Mouse (Mus musculus) liver, embryonic 12.5 days (tissue): ENCODE data around the gene Bdkrb2. TPM values are rescaled to one million over a fixed set of nuclear protein-coding genes. Genes with fewer than 3 reads are reported as not detected.

ENCODE experiments used
- ATAC-seq: fragments of 200-750 bp; cut with Nextera tagmentation; 2 replicates; pipeline ENCODE4 v1.8.0; 2017; ENCODE audit warnings: moderate number of reproducible peaks, mild to moderate bottlenecking, moderate library complexity
- H3K27ac ChIP-seq: fragments of 300-500 bp; sonication (generic); 2 replicates; pipeline ENCODE4 v1.5.1; 2016; ENCODE audit warnings: mild to moderate bottlenecking
- H3K27me3 ChIP-seq: fragments of 300-500 bp; sonication (generic); replicated peaks from 2 replicates; pipeline ENCODE4 v1.6.1; 2016; ENCODE audit warnings: mild to moderate bottlenecking, moderate library complexity
- H3K36me3 ChIP-seq: fragments of 300-500 bp; sonication (generic); 2 replicates; pipeline ENCODE4 v1.6.1; 2016; ENCODE audit warnings: mild to moderate bottlenecking, moderate library complexity
- H3K4me1 ChIP-seq: fragments of 300-500 bp; sonication (generic); 2 replicates; pipeline ENCODE4 v1.6.1; 2016
- H3K4me2 ChIP-seq: fragments of 300-500 bp; sonication (generic); 2 replicates; pipeline ENCODE4 v1.6.1; 2016; ENCODE audit warnings: mild to moderate bottlenecking, moderate library complexity
- H3K4me3 ChIP-seq: fragments of 300-500 bp; sonication (generic); 2 replicates; pipeline ENCODE4 v1.5.1; 2016; ENCODE audit warnings: mild to moderate bottlenecking, moderate library complexity
- H3K9ac ChIP-seq: fragments of 300-500 bp; sonication (generic); 2 replicates; pipeline ENCODE4 v1.6.1; 2016; ENCODE audit warnings: mild to moderate bottlenecking, moderate library complexity
- H3K9me3 ChIP-seq: fragments of 300-500 bp; sonication (generic); replicated peaks from 2 replicates; pipeline ENCODE4 v1.6.1; 2016; ENCODE audit warnings: mild to moderate bottlenecking, moderate library complexity
- WGBS: fragments of 180-500 bp; shearing (Covaris S2); methylation state at CpG from one replicate; pipeline ENCODE4 v1.1.7; 2016; ENCODE audit not compliant: insufficient replicate concordance; 5-methylcytosine and 5-hydroxymethylcytosine counted together
- polyA plus RNA-seq: library from polyadenylated mRNA; unstranded; fragments of >200 nt; fragmentation: Nextera tagmentation; extraction: Ambion mirVana; gene quantifications from 2 replicates; pipeline ENCODE4 v1.2.1, GENCODE M21; 2016

The Bdkrb2 gene
- polyA plus RNA-seq, 1 experiment from 2014 or later = not detected

GRCm38 (mm10) chr12:105535968-105536760, 26.9 kb upstream of the Bdkrb2 start:
- Histone ChIP-seq H3K27me3 (no peaks in the 10 kb centered on the region), H3K4me2 (no peak overlapping the region), H3K36me3 (no peaks in the 10 kb centered on the region), H3K27ac (no peak overlapping the region), H3K9me3 (no peaks in the 10 kb centered on the region), H3K9ac (no peak overlapping the region), H3K4me3 (no peak overlapping the region), H3K4me1 (peaks cover 7% of the 10 kb centered on the region; the same call in 1 of the 2 replicates)
- WGBS = 34% methylated on average over 13 of the region's 13 CpGs
- ATAC-seq = no peak

DNA sequence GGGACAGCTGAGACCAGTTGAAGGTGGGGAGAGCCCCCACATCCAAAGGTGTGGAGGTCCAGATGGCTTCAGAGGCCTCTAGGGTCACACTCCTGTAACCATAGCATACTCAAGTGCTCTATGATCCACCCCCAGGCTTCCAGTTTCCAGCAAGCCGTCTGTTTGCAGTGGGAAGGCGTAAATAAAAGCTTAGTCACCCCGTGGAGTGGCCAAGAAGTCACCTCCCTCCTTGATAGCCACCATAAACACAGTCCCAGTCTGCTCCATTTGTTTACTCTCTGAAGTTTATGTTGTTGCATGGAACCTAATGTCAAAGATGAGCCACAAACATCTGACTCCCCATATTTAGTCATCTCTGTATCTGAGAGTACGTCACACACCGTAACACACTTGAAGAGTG, 25.9 kb upstream of the Bdkrb2 start:
- 48% methylated on average over 5 of the region's 5 CpGs for WGBS
- Histone ChIP-seq H3K4me3 (no peak overlapping the region), H3K9me3 (no peaks in the 10 kb centered on the region), H3K9ac (no peak overlapping the region), H3K27me3 (no peaks in the 10 kb centered on the region), H3K4me2 (no peak overlapping the region), H3K4me1 (peaks cover 7% of the 10 kb centered on the region; the same call in 1 of the 2 replicates), H3K27ac (no peak overlapping the region), H3K36me3 (no peaks in the 10 kb centered on the region)
- ATAC-seq = no peak

GRCm38 (mm10) chr12:105539649-105540048, 23.4 kb upstream of the Bdkrb2 start:
- Histone ChIP-seq H3K36me3 (no peaks in the 10 kb centered on the region), H3K9ac (no peak overlapping the region), H3K27ac (no peak overlapping the region), H3K4me3 (no peak overlapping the region), H3K4me1 (peaks cover 7% of the 10 kb centered on the region; the same call in 1 of the 2 replicates), H3K9me3 (no peaks in the 10 kb centered on the region), H3K4me2 (no peak overlapping the region), H3K27me3 (no peaks in the 10 kb centered on the region)
- 43% methylated on average over 10 of the region's 10 CpGs for WGBS
- no peak for ATAC-seq

DNA sequence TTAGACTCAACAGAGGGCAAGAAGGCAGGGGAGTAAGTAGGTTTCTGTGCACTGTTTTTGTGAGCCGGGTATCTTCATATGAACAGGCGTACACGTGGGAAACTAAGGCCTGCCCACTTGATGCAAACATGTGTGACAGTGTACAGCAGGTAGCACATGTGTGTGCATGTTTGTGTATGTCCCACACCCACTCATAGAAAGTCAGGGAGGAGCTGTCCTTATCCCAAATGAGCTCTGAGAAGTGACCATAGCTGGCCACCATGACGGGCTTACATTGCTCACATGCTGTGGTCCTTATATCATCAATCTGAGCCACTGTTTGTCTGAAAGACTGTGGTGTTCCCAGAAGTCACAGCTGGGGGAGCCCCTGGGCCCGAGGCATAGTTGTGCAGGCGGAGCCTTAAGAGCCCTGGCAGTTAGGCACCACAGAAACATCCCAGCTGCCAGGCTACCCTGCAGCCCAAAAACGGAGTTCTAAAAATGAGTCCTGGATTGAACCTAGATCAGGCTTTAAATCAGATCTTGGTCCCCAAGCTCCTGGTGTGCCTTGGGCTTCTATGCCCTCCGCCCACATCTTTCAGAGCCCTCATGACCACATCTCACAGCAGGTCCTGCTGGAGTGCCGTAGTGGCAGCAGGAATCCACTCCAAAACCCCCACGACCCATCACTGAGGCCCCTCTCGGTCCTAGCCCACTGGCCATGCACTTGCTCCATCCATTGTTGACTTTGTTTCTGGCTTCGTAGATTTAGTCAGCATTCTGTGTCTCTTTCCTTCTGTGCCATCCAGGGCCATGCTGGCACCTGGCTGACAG, 21.2 kb upstream of the Bdkrb2 start:
- WGBS = 66% methylated on average over 12 of the region's 12 CpGs
- H3K9me3 ChIP-seq = no peaks in the 10 kb centered on the region

GRCm38 (mm10) chr12:105542513-105542912, 20.5 kb upstream of the Bdkrb2 start:
- Histone ChIP-seq H3K4me1 (no peaks in the 10 kb centered on the region), H3K4me3 (no peak overlapping the region), H3K9ac (no peak overlapping the region), H3K4me2 (no peak overlapping the region), H3K27me3 (no peaks in the 10 kb centered on the region), H3K36me3 (no peaks in the 10 kb centered on the region), H3K27ac (no peak overlapping the region), H3K9me3 (no peaks in the 10 kb centered on the region)
- no peak for ATAC-seq
- WGBS = 54% methylated on average over 3 of the region's 3 CpGs

More for the DNA sequence above, 21.2 kb upstream of the Bdkrb2 start:
- Histone ChIP-seq H3K4me3 (no peak overlapping the region), H3K9ac (no peak overlapping the region), H3K27me3 (no peaks in the 10 kb centered on the region), H3K4me1 (no peaks in the 10 kb centered on the region), H3K4me2 (no peak overlapping the region), H3K36me3 (no peaks in the 10 kb centered on the region), H3K27ac (no peak overlapping the region)
- no peak for ATAC-seq

- no peaks in the 10 kb centered on the region for H3K27me3 ChIP-seq
Measured at GRCm38 (mm10) chr12:105543176-105543575, 19.9 kb upstream of the Bdkrb2 start.

GRCm38 (mm10) chr12:105543751-105544150, 19.3 kb upstream of the Bdkrb2 start:
- H3K27ac ChIP-seq = no peak overlapping the region
- H3K4me1 ChIP-seq = no peaks in the 10 kb centered on the region
- H3K36me3 ChIP-seq = no peaks in the 10 kb centered on the region
- H3K4me2 ChIP-seq = no peak overlapping the region
- no peak overlapping the region for H3K4me3 ChIP-seq
- H3K9me3 ChIP-seq = no peaks in the 10 kb centered on the region
- WGBS = 40% methylated on average over 6 of the region's 6 CpGs
- H3K27me3 ChIP-seq = no peaks in the 10 kb centered on the region
- no peak overlapping the region for H3K9ac ChIP-seq
- ATAC-seq = no peak

More at GRCm38 (mm10) chr12:105543176-105543575, 19.9 kb upstream of the Bdkrb2 start:
- H3K4me1 ChIP-seq = no peaks in the 10 kb centered on the region
- no peak overlapping the region for H3K4me2 ChIP-seq
- H3K27ac ChIP-seq = no peak overlapping the region
- no peak for ATAC-seq
- 67% methylated on average over 8 of the region's 8 CpGs for WGBS
- no peaks in the 10 kb centered on the region for H3K36me3 ChIP-seq
- H3K9ac ChIP-seq = no peak overlapping the region
- H3K4me3 ChIP-seq = no peak overlapping the region
- H3K9me3 ChIP-seq = no peaks in the 10 kb centered on the region

- H3K27ac ChIP-seq = no peak overlapping the region
- no peaks in the 10 kb centered on the region for H3K9me3 ChIP-seq
- 61% methylated on average over 7 of the region's 7 CpGs for WGBS
- no peak overlapping the region for H3K4me3 ChIP-seq
- no peak for ATAC-seq
- H3K9ac ChIP-seq = no peak overlapping the region
- no peaks in the 10 kb centered on the region for H3K4me1 ChIP-seq
- no peak overlapping the region for H3K4me2 ChIP-seq
- H3K36me3 ChIP-seq = no peaks in the 10 kb centered on the region
- peaks cover under 1% of the 10 kb centered on the region; the same call in 1 of the 2 replicates for H3K27me3 ChIP-seq
Measured at GRCm38 (mm10) chr12:105544872-105545271, 18.2 kb upstream of the Bdkrb2 start.

GRCm38 (mm10) chr12:105545696-105546435, 17.2 kb upstream of the Bdkrb2 start:
- Histone ChIP-seq H3K9me3 (no peaks in the 10 kb centered on the region), H3K36me3 (no peaks in the 10 kb centered on the region), H3K4me3 (no peak overlapping the region), H3K27me3 (peaks cover 7% of the 10 kb centered on the region; the same call in 1 of the 2 replicates), H3K9ac (no peak overlapping the region), H3K27ac (no peak overlapping the region), H3K4me2 (no peak overlapping the region), H3K4me1 (no peaks in the 10 kb centered on the region)
- WGBS = 50% methylated on average over 17 of the region's 17 CpGs
- no peak for ATAC-seq

- Histone ChIP-seq H3K9me3 (no peaks in the 10 kb centered on the region), H3K4me3 (no peak overlapping the region), H3K9ac (no peak overlapping the region), H3K4me1 (no peaks in the 10 kb centered on the region), H3K27ac (no peak overlapping the region), H3K36me3 (no peaks in the 10 kb centered on the region), H3K27me3 (peaks cover 7% of the 10 kb centered on the region; the same call in 1 of the 2 replicates), H3K4me2 (no peak overlapping the region)
- no peak for ATAC-seq
- WGBS = 55% methylated on average over 6 of the region's 6 CpGs
Measured at GRCm38 (mm10) chr12:105546538-105546937, 16.5 kb upstream of the Bdkrb2 start.

GRCm38 (mm10) chr12:105547151-105547550, 15.9 kb upstream of the Bdkrb2 start:
- no peak overlapping the region for H3K4me3 ChIP-seq
- H3K27me3 ChIP-seq = peaks cover 7% of the 10 kb centered on the region; the same call in 1 of the 2 replicates
- H3K4me1 ChIP-seq = no peaks in the 10 kb centered on the region
- no peaks in the 10 kb centered on the region for H3K36me3 ChIP-seq
- no peaks in the 10 kb centered on the region for H3K9me3 ChIP-seq
- no peak overlapping the region for H3K9ac ChIP-seq
- 28% methylated on average over 2 of the region's 2 CpGs for WGBS
- no peak overlapping the region for H3K4me2 ChIP-seq
- no peak overlapping the region for H3K27ac ChIP-seq
- ATAC-seq = no peak
